Mouse (Mus musculus) stomach, embryonic 16.5 days (tissue): ENCODE measurements around the gene Epb41l1. TPM values are rescaled to one million over a fixed set of nuclear protein-coding genes. Genes with fewer than 3 reads are reported as not detected.
"Not testable (repeated sequence)": the region's sequence is repeated elsewhere in the genome, so short reads cannot be mapped to it uniquely, and the experiment has no call there.

Experiments used
- ATAC-seq: fragments of 200-750 bp; cut with Nextera tagmentation; 2 replicates; pipeline ENCODE4 v1.8.0; 2017; ENCODE audit warnings: moderate number of reproducible peaks, moderate TSS enrichment; ENCODE audit not compliant: insufficient read depth, low FRiP score
- H3K27ac ChIP-seq: fragments of 300-500 bp; sonication (generic); 2 replicates; pipeline ENCODE4 v1.5.1; 2014; ENCODE audit warnings: low read length
- H3K27me3 ChIP-seq: fragments of 300-500 bp; sonication (generic); 2 replicates; pipeline ENCODE4 v1.6.1; 2014; ENCODE audit warnings: low read length, control low read depth, mixed read lengths; ENCODE audit not compliant: control insufficient read depth, insufficient read depth
- H3K36me3 ChIP-seq: fragments of 300-500 bp; sonication (generic); 2 replicates; pipeline ENCODE4 v1.6.1; 2014; ENCODE audit warnings: low read length; ENCODE audit not compliant: control insufficient read depth, insufficient read depth
- H3K4me1 ChIP-seq: fragments of 300-500 bp; sonication (generic); 2 replicates; pipeline ENCODE4 v1.6.1; 2014; ENCODE audit warnings: low read length, control low read depth, mixed read lengths; ENCODE audit not compliant: control insufficient read depth, insufficient read depth
- H3K4me2 ChIP-seq: fragments of 300-500 bp; sonication (generic); 2 replicates; pipeline ENCODE4 v1.6.1; 2014; ENCODE audit warnings: low read depth, low read length, mixed read lengths
- H3K4me3 ChIP-seq: fragments of 300-500 bp; sonication (generic); replicated peaks from 2 replicates; pipeline ENCODE4 v1.5.1; 2014; ENCODE audit warnings: mild to moderate bottlenecking, low read length
- H3K9ac ChIP-seq: fragments of 300-500 bp; sonication (generic); 2 replicates; pipeline ENCODE4 v1.6.1; 2014; ENCODE audit warnings: low read length
- H3K9me3 ChIP-seq: fragments of 300-500 bp; sonication (generic); replicated peaks from 2 replicates; pipeline ENCODE4 v1.6.1; 2016; ENCODE audit warnings: low read length, control low read depth; ENCODE audit not compliant: control insufficient read depth
- WGBS: fragments of 180-500 bp; shearing (Covaris S2); extraction: QIAGEN DNeasy Blood & Tissue Kit; methylation state at CpG from one replicate; pipeline ENCODE4 v1.1.7; 2014; 5-methylcytosine and 5-hydroxymethylcytosine counted together
- polyA plus RNA-seq: library from polyadenylated mRNA; unstranded; fragments of >200 nt; fragmentation: Nextera tagmentation; extraction: Ambion mirVana; gene quantifications from 2 replicates; pipeline ENCODE4 v1.2.1, GENCODE M21; 2015

The Epb41l1 gene
- polyA plus RNA-seq, 1 experiment from 2014 or later = 3.1 TPM

DNA sequence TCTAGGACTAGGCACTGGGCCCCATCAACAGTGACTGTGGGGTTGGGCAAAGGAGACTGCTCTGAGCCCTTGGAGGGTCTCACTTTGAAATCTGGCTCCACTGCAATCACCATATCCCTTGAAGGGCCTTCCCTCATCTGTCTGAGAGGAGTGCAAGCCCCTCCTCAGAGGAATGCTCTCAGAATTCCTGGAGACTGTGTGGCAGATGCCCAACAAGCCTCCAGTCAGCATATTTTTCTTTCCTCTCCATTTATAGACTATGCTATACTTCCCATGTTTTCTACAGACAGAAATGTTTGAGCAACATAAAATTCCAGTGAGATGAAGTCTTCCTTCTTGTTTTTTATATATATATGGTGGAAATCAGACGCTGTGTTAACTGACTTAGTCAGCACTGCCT lies 21.2 kb upstream of the Epb41l1 start:
- Histone ChIP-seq H3K36me3 (no peaks in the 10 kb centered on the region), H3K4me2 (no peak overlapping the region), H3K27ac (no peak overlapping the region), H3K4me1 (0 out of 2 replicates have a peak, but pooled peaks cover 3% of the 10 kb centered on the region), H3K9ac (no peak overlapping the region), H3K27me3 (no peaks in the 10 kb centered on the region), H3K9me3 (no peaks in the 10 kb centered on the region), H3K4me3 (no peak overlapping the region)
- 70% methylated on average over 1 of the region's 1 CpGs for WGBS
- no peak for ATAC-seq

DNA sequence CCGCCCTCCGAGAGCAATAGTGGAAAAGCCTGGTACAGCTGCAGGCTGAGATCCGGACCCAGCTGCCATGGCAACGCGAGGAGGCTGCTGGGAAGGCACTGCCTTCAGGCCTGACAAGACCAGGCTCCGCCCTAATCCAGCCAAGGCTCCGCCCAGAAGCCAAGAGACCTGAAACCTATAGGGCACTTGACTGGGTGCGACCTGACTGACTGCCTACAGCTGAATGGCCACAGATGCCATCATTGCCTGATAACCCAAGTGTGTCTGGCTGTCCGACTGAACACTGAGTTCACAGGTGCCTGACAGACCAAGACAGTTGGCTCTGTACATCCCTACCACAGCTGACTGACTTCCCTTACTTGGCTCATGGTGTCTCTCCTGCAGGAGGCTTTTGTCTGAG lies 19.4 kb upstream of the Epb41l1 start:
- no peak overlapping the region for H3K27ac ChIP-seq
- no peaks in the 10 kb centered on the region for H3K27me3 ChIP-seq
- WGBS = 8% methylated on average over 9 of the region's 9 CpGs
- no peaks in the 10 kb centered on the region for H3K36me3 ChIP-seq
- 0 out of 2 replicates have a peak, but pooled peaks cover 3% of the 10 kb centered on the region for H3K4me1 ChIP-seq
- H3K9me3 ChIP-seq = no peaks in the 10 kb centered on the region
- H3K9ac ChIP-seq = no peak overlapping the region
- H3K4me2 ChIP-seq = no peak overlapping the region
- no peak overlapping the region for H3K4me3 ChIP-seq
- ATAC-seq = peak; percentile 74; the same call in 1 of the 2 replicates

DNA sequence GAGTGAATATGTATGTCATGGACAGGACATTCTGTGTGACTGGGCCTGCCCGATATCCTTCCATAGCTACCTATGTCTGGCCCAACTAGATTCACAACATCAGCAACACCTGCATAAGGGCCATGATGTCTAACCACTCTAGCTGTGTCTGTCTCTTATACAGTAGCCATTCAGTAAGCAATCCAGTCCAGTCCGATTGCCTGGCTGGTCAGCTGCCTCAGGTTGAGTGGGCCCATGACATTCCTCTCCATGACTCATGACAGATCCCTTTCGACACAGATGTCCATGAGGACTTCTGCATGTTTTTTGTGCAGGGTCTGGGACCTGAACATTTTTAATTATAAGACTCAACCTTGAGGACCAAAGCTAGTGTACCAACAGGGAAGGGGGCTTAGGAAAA lies 18.7 kb upstream of the Epb41l1 start:
- no peak for ATAC-seq
- H3K27ac ChIP-seq = no peak overlapping the region
- WGBS = 88% methylated on average over 3 of the region's 3 CpGs
- H3K9ac ChIP-seq = no peak overlapping the region
- no peak overlapping the region for H3K4me2 ChIP-seq
- no peaks in the 10 kb centered on the region for H3K36me3 ChIP-seq
- no peaks in the 10 kb centered on the region for H3K27me3 ChIP-seq
- H3K4me3 ChIP-seq = no peak overlapping the region
- peaks cover 5% of the 10 kb centered on the region for H3K4me1 ChIP-seq
- H3K9me3 ChIP-seq = no peaks in the 10 kb centered on the region

DNA sequence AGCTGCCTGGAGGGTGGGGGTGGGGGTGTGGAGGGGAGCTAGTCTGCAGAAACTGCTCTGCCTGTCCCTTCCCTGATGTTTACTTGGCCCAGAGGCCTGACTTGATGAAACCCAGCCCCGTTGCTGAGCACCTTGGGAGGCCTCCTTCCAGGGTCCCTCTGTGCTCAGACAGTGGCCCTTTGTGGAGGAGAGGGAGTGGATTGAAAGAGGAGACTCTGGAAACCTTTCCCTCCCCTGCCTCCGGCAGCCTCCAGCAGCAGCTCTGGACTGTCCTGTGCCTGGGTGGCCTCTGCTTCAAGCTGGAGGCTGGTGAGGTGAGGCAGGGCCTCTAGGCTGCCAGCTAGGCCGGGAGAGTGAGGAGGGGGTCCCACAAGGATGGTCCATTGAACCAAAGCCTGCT lies 13.7 kb upstream of the Epb41l1 start:
- Histone ChIP-seq H3K4me2 (no peak overlapping the region), H3K27me3 (no peaks in the 10 kb centered on the region), H3K36me3 (no peaks in the 10 kb centered on the region), H3K27ac (peak overlapping the region; percentile 21; the same call in 1 of the 2 replicates), H3K9ac (peak overlapping the region; percentile 29; the same call in 1 of the 2 replicates), H3K4me3 (no peak overlapping the region), H3K9me3 (no peaks in the 10 kb centered on the region), H3K4me1 (peaks cover 11% of the 10 kb centered on the region)
- WGBS = 12% methylated on average over 3 of the region's 3 CpGs
- ATAC-seq = peak; percentile 60; the same call in 1 of the 2 replicates

DNA sequence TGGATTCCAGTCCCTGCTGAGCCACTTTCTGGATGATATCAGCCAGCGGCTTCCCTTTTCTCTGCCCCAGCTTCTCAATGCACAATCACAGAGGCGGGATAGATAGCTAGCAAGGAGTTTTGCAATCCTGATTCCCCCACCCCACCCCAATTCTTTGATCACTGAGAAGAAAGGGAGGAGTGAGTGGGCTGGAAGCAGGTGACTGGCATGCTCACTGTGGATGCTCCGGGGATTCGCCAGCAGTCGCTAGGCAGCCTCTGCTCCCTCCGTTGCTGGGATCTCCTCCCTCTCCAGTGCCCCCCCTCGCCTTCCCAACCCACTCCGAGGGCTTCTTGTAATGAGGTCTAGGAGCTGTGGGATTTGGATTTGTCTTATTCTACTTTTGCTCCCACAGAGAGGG lies 12.5 kb upstream of the Epb41l1 start:
- Histone ChIP-seq H3K9me3 (no peaks in the 10 kb centered on the region), H3K4me3 (no peak overlapping the region), H3K27me3 (no peaks in the 10 kb centered on the region), H3K9ac (no peak overlapping the region; the same call in 1 of the 2 replicates), H3K27ac (no peak overlapping the region), H3K4me1 (peaks cover 11% of the 10 kb centered on the region), H3K36me3 (no peaks in the 10 kb centered on the region), H3K4me2 (no peak overlapping the region)
- WGBS = 42% methylated on average over 8 of the region's 8 CpGs
- ATAC-seq = no peak

DNA sequence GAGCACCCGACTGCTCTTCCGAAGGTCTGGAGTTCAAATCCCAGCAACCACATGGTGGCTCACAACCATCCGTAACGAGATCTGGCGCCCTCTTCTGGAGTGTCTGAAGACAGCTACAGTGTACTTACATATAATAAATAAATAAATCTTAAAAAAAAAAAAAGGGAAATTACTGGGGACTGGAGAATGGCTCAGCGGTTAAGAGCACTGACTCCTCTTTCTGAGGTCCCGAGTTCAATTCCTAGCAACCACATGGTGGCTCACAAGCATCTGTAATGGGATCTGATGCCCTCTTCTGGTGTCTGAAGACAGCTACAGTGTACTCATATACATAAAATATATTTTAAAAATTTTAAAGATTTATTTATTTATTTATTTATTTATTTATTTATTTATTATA lies 9.4 kb upstream of the Epb41l1 start:
- H3K9ac ChIP-seq, ATAC-seq, H3K4me2 ChIP-seq, H3K9me3 ChIP-seq, H3K27ac ChIP-seq, H3K36me3 ChIP-seq, H3K4me3 ChIP-seq, H3K27me3 ChIP-seq: not testable (repeated sequence)
- 78% methylated on average over 5 of the region's 7 CpGs for WGBS
- peaks cover 11% of the 10 kb centered on the region for H3K4me1 ChIP-seq

DNA sequence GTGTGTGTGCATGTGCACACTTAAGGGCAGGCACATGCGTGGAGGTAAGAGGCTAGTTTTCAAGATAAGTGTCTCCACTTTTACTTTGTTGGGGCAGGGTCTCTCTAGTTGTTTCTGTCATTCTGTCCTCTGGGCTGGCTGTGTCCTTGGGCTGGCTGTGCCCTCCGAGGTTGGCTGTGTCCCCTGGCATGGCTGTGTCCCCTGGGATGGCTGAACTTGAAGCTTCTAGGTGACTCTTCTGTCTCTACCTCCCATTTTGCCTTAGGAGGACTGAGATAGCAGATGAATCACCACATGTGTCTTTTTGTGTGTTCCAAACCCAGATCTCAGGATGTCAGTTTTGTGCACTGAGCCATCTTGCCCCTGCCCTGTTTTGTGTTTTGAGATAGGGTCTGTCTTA lies 5.7 kb upstream of the Epb41l1 start:
- Histone ChIP-seq H3K9ac (no peak overlapping the region), H3K4me2 (no peak overlapping the region), H3K27me3 (no peaks in the 10 kb centered on the region), H3K36me3 (no peaks in the 10 kb centered on the region), H3K4me3 (no peak overlapping the region), H3K4me1 (no peaks in the 10 kb centered on the region; the same call in 1 of the 2 replicates), H3K27ac (no peak overlapping the region), H3K9me3 (no peaks in the 10 kb centered on the region)
- ATAC-seq = no peak
- 75% methylated on average over 2 of the region's 2 CpGs for WGBS

DNA sequence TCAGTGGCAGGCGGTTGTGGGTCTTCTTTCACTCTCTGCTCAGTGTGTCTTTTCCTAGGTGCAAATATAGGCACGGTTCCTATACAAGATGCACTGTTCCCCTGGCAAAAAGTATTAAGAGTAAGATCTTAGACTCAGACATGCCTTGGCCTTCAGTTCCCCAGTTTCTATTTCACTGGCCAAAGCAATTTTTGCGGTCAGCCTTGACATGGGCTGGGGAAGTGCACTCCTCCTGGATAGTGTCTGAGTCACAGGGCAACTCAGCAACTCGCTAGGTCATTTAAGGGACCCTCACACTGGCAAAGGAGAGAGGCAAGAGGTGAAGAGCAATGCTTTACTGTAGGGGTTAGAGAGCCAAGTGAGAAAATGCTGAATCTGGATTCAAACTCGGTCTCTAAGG lies 5.0 kb upstream of the Epb41l1 start:
- Histone ChIP-seq H3K27me3 (0 out of 2 replicates have a peak, but pooled peaks cover 2% of the 10 kb centered on the region), H3K27ac (no peak overlapping the region), H3K9ac (no peak overlapping the region), H3K4me3 (no peak overlapping the region), H3K4me1 (peaks cover 3% of the 10 kb centered on the region; the same call in 1 of the 2 replicates), H3K36me3 (no peaks in the 10 kb centered on the region), H3K4me2 (no peak overlapping the region), H3K9me3 (no peaks in the 10 kb centered on the region)
- no peak for ATAC-seq
- WGBS = 60% methylated on average over 5 of the region's 5 CpGs

DNA sequence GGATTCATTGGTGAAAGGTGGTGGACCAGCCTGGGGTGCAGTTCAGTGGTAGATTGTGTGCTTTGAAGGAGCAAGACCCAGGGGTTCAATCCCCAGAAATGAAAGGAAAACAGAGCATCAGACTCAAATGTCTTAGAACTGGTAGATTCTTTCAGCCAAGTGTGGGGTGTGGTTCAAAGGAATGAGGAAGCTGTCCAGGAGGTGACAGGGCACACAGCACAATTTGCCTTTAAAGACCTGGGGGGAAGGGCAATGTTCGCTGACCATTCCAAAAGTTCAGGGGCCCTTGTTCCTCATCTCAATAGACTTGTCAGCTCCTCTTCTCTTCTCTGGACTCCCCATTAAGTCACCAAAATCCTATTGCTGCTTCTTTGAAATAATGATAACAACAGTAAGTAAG lies 3.5 kb upstream of the Epb41l1 start:
- Histone ChIP-seq H3K9me3 (no peaks in the 10 kb centered on the region), H3K4me2 (no peak overlapping the region), H3K9ac (no peak overlapping the region), H3K27me3 (0 out of 2 replicates have a peak, but pooled peaks cover 6% of the 10 kb centered on the region), H3K4me3 (no peak overlapping the region), H3K36me3 (no peaks in the 10 kb centered on the region), H3K27ac (no peak overlapping the region), H3K4me1 (peaks cover 9% of the 10 kb centered on the region; the same call in 1 of the 2 replicates)
- ATAC-seq = no peak
- WGBS = 33% methylated on average over 1 of the region's 1 CpGs
